Mouse (Mus musculus) gastrocnemius, adult 2 months (tissue): ENCODE results near the gene Gcgr. TPM values are rescaled to one million over a fixed set of nuclear protein-coding genes. Genes with fewer than 3 reads are reported as not detected.

Experiments
- DNase-seq: peaks from one replicate; pipeline ENCODE4 v3.0.0; 2022
- H3K27ac ChIP-seq: fragments of 200-600 bp; 2 replicates; pipeline ENCODE4 v1.8.1; 2022; ENCODE audit warnings: mild to moderate bottlenecking
- H3K4me3 ChIP-seq: fragments of 200-600 bp; 2 replicates; pipeline ENCODE4 v1.8.1; 2022; ENCODE audit warnings: mild to moderate bottlenecking, moderate library complexity
- CTCF ChIP-seq: fragments of 200-600 bp; IDR thresholded peaks from 2 replicates; pipeline ENCODE4 v1.8.1; 2022; ENCODE audit warnings: antibody characterized with exemption, mild to moderate bottlenecking, moderate library complexity
- intact Hi-C: fragments of 180-260 bp; cut with DNase I; formaldehyde crosslinking; loops from one replicate; pipeline ENCODE4 v1.15.1; 2025
- total RNA-seq, 2 experiments: library from RNA; stranded (reverse); gene quantifications; 2 replicates each; pipeline ENCODE4 v1.2.3; 2021

The Gcgr gene
- total RNA-seq, 2 experiments from 2014 or later = 0.33 TPM; not detected in 1

DNA sequence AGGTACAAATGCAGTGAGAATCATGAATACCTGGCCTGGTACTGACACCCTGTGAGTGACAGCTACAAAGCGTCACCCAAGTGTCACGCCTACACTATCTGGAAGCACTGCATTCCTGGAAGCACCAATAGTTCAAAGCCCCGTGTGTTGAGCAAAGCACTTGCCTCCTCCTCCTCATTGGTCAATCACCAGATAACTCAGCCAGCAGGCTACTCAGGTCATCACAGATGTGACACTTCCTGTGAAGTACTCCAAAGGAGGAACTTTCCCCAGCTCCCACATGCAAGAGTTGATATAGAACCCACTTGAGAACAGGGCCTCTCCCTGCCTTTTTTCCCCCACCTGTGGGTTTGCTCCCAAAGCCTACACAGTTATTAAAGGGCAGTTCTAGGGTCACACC, 40.6 kb downstream of the Gcgr start:
- DNase-seq = no peak
- Histone ChIP-seq H3K27ac (0 out of 2 replicates have a peak overlapping the region, but pooled peaks have one; percentile 99), H3K4me3 (peak overlapping the region; percentile 76)
- no peak for TF ChIP-seq CTCF
- intact Hi-C loops = no loop called here

DNA sequence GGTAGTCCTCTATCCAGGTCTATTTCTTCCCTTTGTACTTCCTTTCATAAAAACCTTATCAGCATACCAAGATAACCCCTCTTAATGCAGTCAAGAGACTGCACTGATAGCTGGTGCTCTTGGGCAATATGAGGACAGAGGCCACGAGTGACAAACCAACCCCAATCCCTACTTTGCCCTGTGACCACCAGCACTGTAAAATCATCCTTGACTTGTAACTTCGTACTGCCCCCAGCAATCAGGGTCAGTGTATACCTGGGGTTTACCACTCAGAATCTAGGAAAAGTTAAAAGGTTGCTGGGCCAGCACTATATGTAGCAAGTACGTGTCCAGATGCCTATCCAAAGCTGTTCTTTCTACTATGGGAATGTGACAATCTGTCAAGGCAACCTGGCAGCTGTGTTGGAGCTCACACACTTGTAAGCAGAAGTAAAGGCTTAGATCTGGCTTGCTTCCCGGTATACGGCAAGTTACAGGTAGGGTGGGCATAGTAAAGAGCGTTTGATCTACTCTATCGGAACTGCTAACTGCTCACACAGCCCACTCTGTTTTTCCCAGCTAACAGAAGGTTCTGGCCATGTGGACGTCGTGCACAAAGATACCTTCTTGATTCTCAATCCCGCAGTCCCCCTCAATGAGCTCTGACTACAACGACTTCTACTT, 41.4 kb downstream of the Gcgr start:
- intact Hi-C loops = loop anchor here (1.0 kb wide), 1 partner anchor 21 kb away; the partner anchor contains the start of gene Ppp1r27
- H3K4me3 ChIP-seq = peak overlapping the region; percentile 76
- DNase-seq = no peak
- TF ChIP-seq CTCF = no peak
- peak overlapping the region; percentile 99 for H3K27ac ChIP-seq

DNA sequence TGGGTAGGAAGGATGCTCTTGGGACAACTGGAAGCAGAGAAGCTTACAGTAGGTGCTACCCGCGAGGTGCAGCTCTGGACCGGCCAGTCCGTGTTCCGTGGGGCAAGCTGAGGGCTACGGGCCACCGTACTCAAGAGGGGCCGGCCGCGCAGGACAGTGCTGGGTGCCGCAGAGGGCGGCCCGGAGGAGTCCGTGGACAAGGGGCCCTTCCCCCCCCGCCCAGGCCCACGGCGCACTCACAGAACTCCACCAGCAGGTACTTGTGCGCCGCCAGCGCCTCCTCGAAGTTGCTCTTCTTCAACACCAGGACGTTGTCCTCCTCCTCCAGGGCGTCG, 41.9 kb downstream of the Gcgr start:
- no peak for TF ChIP-seq CTCF
- peak overlapping the region; percentile 76 for H3K4me3 ChIP-seq
- H3K27ac ChIP-seq = peak overlapping the region; percentile 99
- intact Hi-C loops = loop anchor here (1.0 kb wide), 1 partner anchor 21 kb away; the partner anchor contains the start of gene Ppp1r27
- DNase-seq = no peak

GRCm38 (mm10) chr11:120572752-120573584, 42.5 kb downstream of the Gcgr start, which contains the start of gene P4hb:
P4hb (minus strand) TSS chr11:120573253.
- intact Hi-C loops = loop anchor here (1.0 kb wide), 1 partner anchor 22 kb away; the partner anchor contains the start of gene Ppp1r27
- no peak for TF ChIP-seq CTCF
- peak; percentile 100 for DNase-seq
- Histone ChIP-seq H3K27ac (peak within 1 kb of the TSS; percentile 99), H3K4me3 (peak within 1 kb of the TSS; percentile 76)

DNA sequence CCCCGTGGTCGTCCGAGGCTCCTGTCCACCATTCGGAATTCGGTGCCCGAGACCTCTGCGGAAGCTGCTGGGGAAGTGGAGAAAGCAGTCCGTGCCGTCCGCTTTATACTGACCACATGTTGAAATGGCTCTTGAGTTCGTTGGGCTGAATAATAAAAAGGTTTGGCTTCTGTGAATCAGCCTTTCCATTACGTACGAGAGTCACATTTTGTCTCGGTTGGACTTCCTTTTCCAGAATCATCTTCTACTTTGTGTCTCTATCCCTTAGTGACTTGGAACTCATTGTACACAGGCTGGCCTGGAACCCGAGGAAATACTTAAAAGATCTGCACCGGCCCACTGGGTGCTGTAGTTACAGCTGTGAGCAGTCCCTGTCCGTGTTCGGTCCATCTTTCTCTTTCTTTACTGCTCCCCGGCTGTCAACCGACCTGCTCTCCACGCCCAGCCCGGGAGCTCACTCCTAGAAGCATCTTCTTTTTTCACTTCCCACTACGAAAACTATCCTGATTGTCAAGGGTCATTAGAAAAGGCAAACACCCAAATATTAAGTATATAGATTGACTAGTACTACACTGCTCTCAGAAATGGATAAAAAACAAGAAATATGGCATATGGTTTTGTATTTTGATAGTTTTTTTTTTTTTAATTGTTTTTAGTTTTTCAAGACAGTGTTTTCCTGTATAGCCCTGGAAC, 43.2 kb downstream of the Gcgr start:
- TF ChIP-seq CTCF = no peak
- H3K27ac ChIP-seq = peak overlapping the region; percentile 99
- DNase-seq = no peak
- intact Hi-C loops = no loop called here
- peak overlapping the region; percentile 76 for H3K4me3 ChIP-seq

GRCm38 (mm10) chr11:120574278-120574600, 43.7 kb downstream of the Gcgr start:
- TF ChIP-seq CTCF = no peak
- intact Hi-C loops = no loop called here
- no peak for DNase-seq
- Histone ChIP-seq H3K4me3 (peak overlapping the region; percentile 76), H3K27ac (peak overlapping the region; percentile 99)

DNA sequence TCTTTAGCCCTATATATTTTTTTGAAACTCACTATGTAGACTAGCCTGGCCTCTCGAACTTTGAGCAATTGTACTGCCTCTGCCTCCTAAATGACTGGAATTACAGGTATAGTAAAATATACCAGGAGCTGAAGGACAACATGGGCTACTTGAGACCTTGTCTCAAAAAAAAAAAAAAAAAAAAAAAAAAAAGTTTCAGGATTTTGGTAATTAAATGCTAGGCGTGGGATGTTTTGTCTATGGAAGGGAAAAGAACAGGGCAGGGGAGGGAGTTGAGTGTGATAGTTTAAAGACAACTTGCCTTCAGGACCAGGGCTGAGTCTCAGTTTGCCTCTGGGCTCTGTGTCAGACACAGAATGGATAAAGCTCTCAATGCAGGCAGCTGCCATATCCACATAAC, 44.5 kb downstream of the Gcgr start:
- no peak for TF ChIP-seq CTCF
- Histone ChIP-seq H3K27ac (no peak overlapping the region), H3K4me3 (no peak overlapping the region)
- DNase-seq = no peak
- intact Hi-C loops = loop anchor here (5.0 kb wide), 2 partner anchors 33 to 37 kb away; no protein-coding TSS in a partner anchor

DNA sequence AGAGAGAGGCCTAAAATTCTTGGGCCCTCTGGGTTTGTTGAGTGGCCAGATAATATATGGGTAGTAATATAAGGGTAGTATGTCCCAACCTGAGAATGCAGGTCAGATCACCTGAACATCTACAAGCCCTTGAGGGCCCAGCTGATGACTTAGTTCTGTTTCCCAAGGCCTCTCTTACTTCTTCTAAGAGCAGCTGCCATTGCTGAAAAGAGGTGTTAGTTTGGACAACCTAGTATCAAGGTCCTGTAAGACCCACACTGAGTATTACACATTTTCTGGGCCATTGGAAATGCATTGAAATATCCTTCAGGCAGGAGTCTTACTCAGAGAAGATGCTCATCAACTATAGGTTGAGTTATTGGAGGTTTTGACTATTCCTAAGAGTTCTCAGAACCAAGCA, 45.4 kb downstream of the Gcgr start:
- no peak for TF ChIP-seq CTCF
- DNase-seq = no peak
- no peak overlapping the region for H3K4me3 ChIP-seq
- intact Hi-C loops = loop anchor here (5.0 kb wide), 2 partner anchors 34 to 36 kb away; no protein-coding TSS in a partner anchor
- no peak overlapping the region for H3K27ac ChIP-seq

GRCm38 (mm10) chr11:120576365-120576981, 46.0 kb downstream of the Gcgr start:
- no peak for DNase-seq
- Histone ChIP-seq H3K27ac (peak overlapping the region; percentile 99; the same call in 1 of the 2 replicates), H3K4me3 (no peak overlapping the region)
- no peak for TF ChIP-seq CTCF
- intact Hi-C loops = loop anchor here (5.0 kb wide), 2 partner anchors 34 to 36 kb away; no protein-coding TSS in a partner anchor

GRCm38 (mm10) chr11:120577211-120578023, 46.9 kb downstream of the Gcgr start:
- TF ChIP-seq CTCF = peak; percentile 61
- intact Hi-C loops = loop anchor here (2.0 to 5.0 kb wide), 3 partner anchors 35 to 63 kb away; no protein-coding TSS in a partner anchor
- Histone ChIP-seq H3K27ac (peak overlapping the region; percentile 99), H3K4me3 (no peak overlapping the region)
- no peak for DNase-seq

- intact Hi-C loops = loop anchor here (2.0 to 5.0 kb wide), 3 partner anchors 34 to 63 kb away; no protein-coding TSS in a partner anchor
- no peak for TF ChIP-seq CTCF
- Histone ChIP-seq H3K27ac (peak overlapping the region; percentile 99), H3K4me3 (peak overlapping the region; percentile 21; the same call in 1 of the 2 replicates)
- DNase-seq = peak; percentile 61
These were observed 47.7 kb downstream of the Gcgr start for GRCm38 (mm10) chr11:120578024-120578693.
